In the genomic region with DNA sequence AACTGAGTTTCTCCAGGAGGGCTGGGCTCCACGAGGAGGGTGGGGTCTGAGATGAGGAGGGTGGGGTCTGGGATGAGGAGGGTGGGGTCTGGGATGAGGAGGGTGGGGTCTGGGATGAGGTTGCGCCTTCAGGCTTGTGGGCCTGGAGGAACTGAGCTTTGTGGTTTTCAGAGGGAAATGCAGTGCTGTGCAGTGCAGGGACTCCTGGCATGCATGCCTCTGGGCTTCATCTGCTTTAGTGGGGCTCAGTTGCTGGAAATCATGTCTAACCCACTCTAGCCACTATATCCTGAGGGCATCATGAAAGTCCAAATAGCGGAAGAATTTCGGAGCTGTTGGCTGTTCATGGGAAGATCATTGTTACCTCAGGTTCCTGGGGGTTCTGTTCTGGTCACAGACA, we compare ENCODE assay signal across 18 mouse cellular contexts. TPM values are rescaled to one million over a fixed set of nuclear protein-coding genes. Genes with fewer than 3 reads are reported as not detected.
DNase-seq lines count a peak whose midpoint lies in the region; ATAC-seq and TF ChIP-seq lines count a peak whose summit lies in the region.
"Had no signal": no experiment of that assay in that cellular context is flagged by ENCODE, and none has a peak within 500 bp of the region (broad histone marks: within the 10 kb centered on the region; RNA-seq: fewer than 3 reads in every experiment).

No protein-coding gene starts in this region.

- peaks cover 11% of the 10 kb centered on the region for H3K4me1 ChIP-seq in embryonic facial prominence, embryonic 13.5 days
- H3K4me1 ChIP-seq in embryonic facial prominence, embryonic 10.5 days: peaks cover 15% of the 10 kb centered on the region
- 0 out of 2 replicates have a peak, but pooled peaks cover 2% of the 10 kb centered on the region for H3K4me1 ChIP-seq in midbrain, embryonic 13.5 days (replicated peaks)
- no peaks in the 10 kb centered on the region for H3K4me1 ChIP-seq in midbrain, postnatal 0 days (ENCODE audit: insufficient read depth, low read length)
- H3K4me1 ChIP-seq in forebrain, embryonic 15.5 days: peaks cover 7% of the 10 kb centered on the region; the same call in 1 of the 2 replicates
- H3K4me1 ChIP-seq: embryonic facial prominence, embryonic 12.5 days; intestine, embryonic 15.5 days had no signal

- no peaks in the 10 kb centered on the region for H3K27me3 ChIP-seq in embryonic facial prominence, embryonic 13.5 days
- no peaks in the 10 kb centered on the region for H3K27me3 ChIP-seq in embryonic facial prominence, embryonic 10.5 days (replicated peaks; ENCODE audit: low read depth, poor library complexity, severe bottlenecking)
- no peaks in the 10 kb centered on the region for H3K27me3 ChIP-seq in midbrain, embryonic 13.5 days
- no peaks in the 10 kb centered on the region for H3K27me3 ChIP-seq in midbrain, postnatal 0 days (ENCODE audit: insufficient read depth, low read length)
- H3K27me3 ChIP-seq in forebrain, embryonic 15.5 days: no peaks in the 10 kb centered on the region
- H3K27me3 ChIP-seq: embryonic facial prominence, embryonic 12.5 days; heart, embryonic 12.5 days; intestine, embryonic 15.5 days had no signal

- H3K4me2 ChIP-seq in embryonic facial prominence, embryonic 13.5 days: 0 out of 2 replicates have a peak overlapping the region, but pooled peaks have one; percentile 5
- no peak overlapping the region for H3K4me2 ChIP-seq in midbrain, embryonic 13.5 days (replicated peaks)
- H3K4me2 ChIP-seq in midbrain, postnatal 0 days (ENCODE audit: low read depth, low read length, poor library complexity, severe bottlenecking): no peak overlapping the region
- H3K4me2 ChIP-seq in forebrain, embryonic 15.5 days (replicated peaks): no peak overlapping the region
- H3K4me2 ChIP-seq: embryonic facial prominence, embryonic 12.5 days; heart, embryonic 12.5 days; hindbrain, embryonic 14.5 days; intestine, embryonic 15.5 days had no signal

- peaks cover 49% of the 10 kb centered on the region for H3K36me3 ChIP-seq in embryonic facial prominence, embryonic 13.5 days
- peaks cover 81% of the 10 kb centered on the region for H3K36me3 ChIP-seq in embryonic facial prominence, embryonic 10.5 days (replicated peaks)
- no peaks in the 10 kb centered on the region for H3K36me3 ChIP-seq in midbrain, embryonic 13.5 days
- H3K36me3 ChIP-seq in midbrain, postnatal 0 days (ENCODE audit: insufficient read depth, low read length): no peaks in the 10 kb centered on the region
- H3K36me3 ChIP-seq in forebrain, embryonic 15.5 days: no peaks in the 10 kb centered on the region
- H3K36me3 ChIP-seq: G1E; intestine, embryonic 15.5 days had no signal

- no peak for TF ChIP-seq CTCF in midbrain, postnatal 0 days (IDR thresholded peaks at IDR 0.05)

- no peaks in the 10 kb centered on the region for H3K9me3 ChIP-seq in embryonic facial prominence, embryonic 13.5 days
- no peaks in the 10 kb centered on the region for H3K9me3 ChIP-seq in embryonic facial prominence, embryonic 10.5 days
- no peaks in the 10 kb centered on the region for H3K9me3 ChIP-seq in midbrain, embryonic 13.5 days
- H3K9me3 ChIP-seq in midbrain, postnatal 0 days (ENCODE audit: low read length): no peaks in the 10 kb centered on the region
- no peaks in the 10 kb centered on the region for H3K9me3 ChIP-seq in forebrain, embryonic 15.5 days
- H3K9me3 ChIP-seq: embryonic facial prominence, embryonic 12.5 days; G1E; heart, embryonic 12.5 days; intestine, embryonic 15.5 days had no signal

- WGBS in embryonic facial prominence, embryonic 13.5 days: 52% methylated on average over 4 of the region's 4 CpGs
- WGBS in embryonic facial prominence, embryonic 10.5 days: 61% methylated on average over 4 of the region's 4 CpGs
- WGBS in midbrain, embryonic 13.5 days: 66% methylated on average over 4 of the region's 4 CpGs
- 51% methylated on average over 4 of the region's 4 CpGs for WGBS in midbrain, postnatal 0 days
- WGBS in forebrain, embryonic 15.5 days: 58% methylated on average over 4 of the region's 4 CpGs

- DNase-seq in embryonic facial prominence, embryonic 10.5 days (ENCODE audit: low spot score): no peak
- DNase-seq in midbrain, postnatal 0 days (ENCODE audit: low spot score): no peak
- DNase-seq in retina, embryonic 14.5 days (ENCODE audit: low spot score): peak; percentile 6
- DNase-seq in gastrocnemius, adult 18-20 months (ENCODE audit: low spot score): no peak
- DNase-seq in adipocyte (ENCODE audit: low spot score): no peak
- DNase-seq: cerebellum, adult 8-10 months; heart, adult 11 months; heart, postnatal 14 days; kidney, adult 9 months; layer of hippocampus, adult 9-11 months had no signal

- ATAC-seq in embryonic facial prominence, embryonic 13.5 days (ENCODE audit: insufficient number of reproducible peaks, insufficient read depth, low FRiP score, low TSS enrichment, low read depth): 0 out of 2 replicates have a peak, but pooled peaks have one; percentile 57
- ATAC-seq in midbrain, embryonic 13.5 days: peak; percentile 56; the same call in 1 of the 2 replicates
- no peak for ATAC-seq in midbrain, postnatal 0 days (ENCODE audit: low FRiP score)
- ATAC-seq in forebrain, embryonic 15.5 days (replicated peaks): peak; percentile 27; the same call in 1 of the 2 replicates
- ATAC-seq: intestine, embryonic 15.5 days had no signal

- peak overlapping the region; percentile 57 for H3K27ac ChIP-seq in embryonic facial prominence, embryonic 13.5 days
- H3K27ac ChIP-seq in embryonic facial prominence, embryonic 10.5 days (replicated peaks): no peak overlapping the region
- H3K27ac ChIP-seq in midbrain, embryonic 13.5 days: no peak overlapping the region
- H3K27ac ChIP-seq in midbrain, postnatal 0 days (ENCODE audit: low read depth, low read length): no peak overlapping the region
- no peak overlapping the region for H3K27ac ChIP-seq in forebrain, embryonic 15.5 days (replicated peaks)
- H3K27ac ChIP-seq: embryonic facial prominence, embryonic 12.5 days; hindbrain, embryonic 14.5 days; intestine, embryonic 15.5 days had no signal

- H3K4me3 ChIP-seq in embryonic facial prominence, embryonic 13.5 days: no peak overlapping the region
- H3K4me3 ChIP-seq in embryonic facial prominence, embryonic 10.5 days: no peak overlapping the region
- no peak overlapping the region for H3K4me3 ChIP-seq in midbrain, embryonic 13.5 days (replicated peaks)
- no peak overlapping the region for H3K4me3 ChIP-seq in midbrain, postnatal 0 days (ENCODE audit: low read depth, low read length)
- H3K4me3 ChIP-seq in forebrain, embryonic 15.5 days: no peak overlapping the region
- H3K4me3 ChIP-seq: embryonic facial prominence, embryonic 12.5 days; heart, embryonic 12.5 days; intestine, embryonic 15.5 days had no signal

- no peak overlapping the region for H3K9ac ChIP-seq in embryonic facial prominence, embryonic 13.5 days
- no peak overlapping the region for H3K9ac ChIP-seq in midbrain, embryonic 13.5 days (replicated peaks)
- no peak overlapping the region for H3K9ac ChIP-seq in midbrain, postnatal 0 days (replicated peaks; ENCODE audit: low read length, poor library complexity, severe bottlenecking)
- H3K9ac ChIP-seq in forebrain, embryonic 15.5 days (replicated peaks): no peak overlapping the region
- H3K9ac ChIP-seq: embryonic facial prominence, embryonic 12.5 days; heart, embryonic 12.5 days; hindbrain, embryonic 14.5 days; intestine, embryonic 15.5 days had no signal

RNA-seq across cellular contexts. Expression of gene Rtraf, which starts 20.4 kb away (rescaled TPM):
- polyA plus RNA-seq in embryonic facial prominence, embryonic 13.5 days (2015; fragmentation: Nextera tagmentation; extraction: Ambion mirVana): 242 and 247 TPM in 2 replicates
- 226 and 232 TPM in 2 replicates for polyA plus RNA-seq in embryonic facial prominence, embryonic 10.5 days (2016; fragmentation: Nextera tagmentation; extraction: Ambion mirVana)
- polyA plus RNA-seq in midbrain, embryonic 13.5 days (2015; fragmentation: Nextera tagmentation; extraction: Ambion mirVana): 210 and 215 TPM in 2 replicates
- total RNA-seq in midbrain, postnatal 0 days (2014; rRNA removed): 72.8 and 85.3 TPM in 2 replicates
- 131 and 137 TPM in 2 replicates for polyA plus RNA-seq in midbrain, postnatal 0 days (2015; fragmentation: Nextera tagmentation; extraction: Ambion mirVana)
- 188 and 190 TPM in 2 replicates for polyA plus RNA-seq in forebrain, embryonic 15.5 days (2015; fragmentation: Nextera tagmentation; extraction: Ambion mirVana)
- 10 to 100 TPM; 84.3 to 88.5 TPM for total RNA-seq in gastrocnemius, adult 18-20 months (2021)

RNA-seq across cellular contexts. Expression of gene Nid2, which starts 52.2 kb away (rescaled TPM):
- polyA plus RNA-seq in embryonic facial prominence, embryonic 13.5 days (2015; fragmentation: Nextera tagmentation; extraction: Ambion mirVana): 56.4 and 64.8 TPM in 2 replicates
- 57.7 and 61.8 TPM in 2 replicates for polyA plus RNA-seq in embryonic facial prominence, embryonic 10.5 days (2016; fragmentation: Nextera tagmentation; extraction: Ambion mirVana)
- 35.1 and 40.7 TPM in 2 replicates for polyA plus RNA-seq in midbrain, embryonic 13.5 days (2015; fragmentation: Nextera tagmentation; extraction: Ambion mirVana)
- total RNA-seq in midbrain, postnatal 0 days (2014; rRNA removed): 35.2 and 39.0 TPM in 2 replicates
- 18.6 and 21.3 TPM in 2 replicates for polyA plus RNA-seq in midbrain, postnatal 0 days (2015; fragmentation: Nextera tagmentation; extraction: Ambion mirVana)
- 22.2 and 29.9 TPM in 2 replicates for polyA plus RNA-seq in forebrain, embryonic 15.5 days (2015; fragmentation: Nextera tagmentation; extraction: Ambion mirVana)
- total RNA-seq in gastrocnemius, adult 18-20 months (2021): 1 to 10 TPM; 5.5 to 7.1 TPM
